ENCODE assay signal across 35 mouse cellular contexts in genomic region chr6:88120813-88121212, GRCm38 (mm10).
"Had no signal": no experiment of that assay in that cellular context is flagged by ENCODE, and none has a peak within 500 bp of the region (broad histone marks: within the 10 kb centered on the region; RNA-seq: fewer than 3 reads in every experiment).

No protein-coding gene starts in this region.

- ATAC-seq: hindbrain, embryonic 16.5 days; hindbrain, postnatal 0 days; inflammation-experienced regulatory T-cells, adult 6 months; intestine, embryonic 15.5 days; intestine, embryonic 16.5 days; intestine, postnatal 0 days had no signal

- H3K27me3 ChIP-seq: hindbrain, embryonic 13.5 days; hindbrain, embryonic 15.5 days; intestine, embryonic 15.5 days; kidney, embryonic 15.5 days had no signal

- DNase-seq: heart, postnatal 10 days; heart, postnatal 14 days; heart, postnatal 36 days; heart, postnatal 4 days; kidney, adult 11 months; kidney, adult 18-20 months; kidney, adult 2 months; kidney, adult 8-10 months; kidney, adult 9 months; kidney, postnatal 10 days; kidney, postnatal 14 days; kidney, postnatal 25 days; kidney, postnatal 36 days; kidney, postnatal 4 days; layer of hippocampus, adult 9-11 months; layer of hippocampus, postnatal 36 days had no signal

- H3K4me2 ChIP-seq: heart, embryonic 11.5 days; heart, embryonic 12.5 days; heart, embryonic 13.5 days; heart, embryonic 15.5 days; hindbrain, embryonic 12.5 days; hindbrain, embryonic 13.5 days; hindbrain, embryonic 14.5 days; hindbrain, embryonic 15.5 days; intestine, embryonic 15.5 days; kidney, embryonic 15.5 days had no signal

- H3K36me3 ChIP-seq: heart, embryonic 10.5 days; heart, embryonic 12.5 days; heart, embryonic 13.5 days; heart, embryonic 15.5 days; hindbrain, embryonic 10.5 days; hindbrain, embryonic 12.5 days; hindbrain, embryonic 13.5 days; hindbrain, embryonic 15.5 days; intestine, embryonic 15.5 days; kidney, embryonic 15.5 days had no signal

- H3K27ac ChIP-seq: heart, embryonic 10.5 days; heart, embryonic 13.5 days; heart, embryonic 15.5 days; hindbrain, embryonic 10.5 days; hindbrain, embryonic 12.5 days; hindbrain, embryonic 13.5 days; hindbrain, embryonic 14.5 days; hindbrain, embryonic 15.5 days; hindbrain, postnatal 0 days; intestine, embryonic 15.5 days; kidney, embryonic 15.5 days; kidney, postnatal 0 days; layer of hippocampus, adult 2 months had no signal

- H3K4me3 ChIP-seq: heart, embryonic 10.5 days; heart, embryonic 12.5 days; heart, embryonic 13.5 days; heart, embryonic 15.5 days; hindbrain, embryonic 10.5 days; hindbrain, embryonic 12.5 days; hindbrain, embryonic 13.5 days; hindbrain, embryonic 15.5 days; intestine, embryonic 15.5 days; kidney, embryonic 15.5 days; layer of hippocampus, adult 2 months had no signal

- H3K9me3 ChIP-seq: heart, embryonic 10.5 days; heart, embryonic 13.5 days; heart, embryonic 15.5 days; hindbrain, embryonic 12.5 days; hindbrain, embryonic 13.5 days; hindbrain, embryonic 15.5 days; intestine, embryonic 15.5 days; kidney, embryonic 15.5 days had no signal

- H3K9ac ChIP-seq: heart, embryonic 12.5 days; heart, embryonic 13.5 days; heart, embryonic 15.5 days; hindbrain, embryonic 12.5 days; hindbrain, embryonic 13.5 days; hindbrain, embryonic 14.5 days; hindbrain, embryonic 15.5 days; intestine, embryonic 15.5 days; kidney, embryonic 15.5 days had no signal
